In the genomic region with DNA sequence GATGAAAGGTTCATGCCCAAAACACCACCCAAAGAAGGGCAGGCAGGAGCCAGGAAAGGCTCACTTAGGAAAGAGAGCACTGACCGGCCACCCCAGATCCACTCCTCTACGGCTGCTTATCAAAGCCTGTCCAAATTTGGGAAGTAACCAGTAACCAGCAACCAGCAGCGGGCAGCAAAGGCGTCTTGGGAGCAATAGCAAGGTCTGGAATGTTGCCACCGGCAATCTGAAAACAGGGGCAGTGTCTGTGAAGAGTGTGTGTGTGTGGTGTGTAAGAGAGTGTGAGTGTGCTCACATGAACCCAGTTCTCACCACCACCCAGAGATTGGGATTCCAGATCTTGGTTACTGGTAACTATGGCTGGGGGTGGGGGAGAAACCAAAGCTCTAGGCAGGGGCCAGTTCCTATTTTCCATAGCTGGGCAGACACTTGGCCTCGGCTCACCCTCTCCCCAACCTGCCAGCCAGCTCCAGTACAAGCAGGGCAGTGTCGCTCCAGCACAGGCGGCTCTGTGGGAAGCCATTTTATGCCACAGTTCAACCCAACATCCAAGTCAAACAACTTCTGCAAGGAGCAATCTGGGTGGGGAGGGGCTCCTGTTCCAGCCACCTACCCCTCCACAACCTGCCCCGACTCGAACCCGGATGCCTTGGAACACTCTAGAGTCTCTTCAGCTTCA, we compare ENCODE assay signal across 11 mouse cellular contexts. TPM values are rescaled to one million over a fixed set of nuclear protein-coding genes. Genes with fewer than 3 reads are reported as not detected.
A peak's percentile ranks its signal among the peaks of the same experiment; 100 is the strongest.
DNase-seq lines count a peak whose midpoint lies in the region; ATAC-seq and TF ChIP-seq lines count a peak whose summit lies in the region.
"Had no signal": no experiment of that assay in that cellular context is flagged by ENCODE, and none has a peak within 500 bp of the region (broad histone marks: within the 10 kb centered on the region; RNA-seq: fewer than 3 reads in every experiment).

No protein-coding gene starts in this region.

- TF ChIP-seq POLR2A in testis, adult 2 months (IDR thresholded peaks at IDR 0.05; ENCODE audit: control insufficient read depth, low read depth, low read length) = no peak

- H3K27me3 ChIP-seq in hindbrain, embryonic 16.5 days (replicated peaks; ENCODE audit: control insufficient read depth, insufficient read depth, low read length) = no peaks in the 10 kb centered on the region; the same call in none of the 2 replicates
- H3K27me3 ChIP-seq in hindbrain, embryonic 13.5 days = peaks cover 27% of the 10 kb centered on the region
- H3K27me3 ChIP-seq in testis, adult 2 months (ENCODE audit: control insufficient read depth, insufficient read depth, low read length) = peaks cover 11% of the 10 kb centered on the region
- H3K27me3 ChIP-seq: Patski had no signal

- no peak for TF ChIP-seq CTCF in testis, adult 2 months (IDR thresholded peaks at IDR 0.05; ENCODE audit: control insufficient read depth, insufficient read depth, insufficient replicate concordance, low read depth, low read length)

- WGBS in hindbrain, embryonic 16.5 days = 79% methylated on average over 11 of the region's 11 CpGs
- WGBS in hindbrain, embryonic 13.5 days = 80% methylated on average over 11 of the region's 11 CpGs

- H3K4me3 ChIP-seq in hindbrain, embryonic 16.5 days (ENCODE audit: low read length) = no peak overlapping the region
- no peak overlapping the region for H3K4me3 ChIP-seq in hindbrain, embryonic 13.5 days
- H3K4me3 ChIP-seq in testis, adult 2 months (ENCODE audit: control insufficient read depth, low read depth, low read length) = peak overlapping the region; percentile 19
- H3K4me3 ChIP-seq: heart, embryonic 15.5 days; liver, embryonic 15.5 days had no signal

- no peaks in the 10 kb centered on the region for H3K9me3 ChIP-seq in hindbrain, embryonic 16.5 days (ENCODE audit: control insufficient read depth, low read length)
- no peaks in the 10 kb centered on the region for H3K9me3 ChIP-seq in hindbrain, embryonic 13.5 days
- H3K9me3 ChIP-seq: heart, embryonic 15.5 days; liver, embryonic 15.5 days had no signal

- DNase-seq in testis, postnatal 14 days (ENCODE audit: low spot score) = no peak
- DNase-seq in kidney, postnatal 10 days = peak; percentile 59
- no peak for DNase-seq in embryo, embryonic 11 days
- DNase-seq in urinary bladder, adult 2 months (ENCODE audit: low spot score) = no peak
- no peak for DNase-seq in thymus, postnatal 10 days (ENCODE audit: low spot score in 2 of 2)

- H3K27ac ChIP-seq in hindbrain, embryonic 16.5 days (ENCODE audit: low read depth, low read length) = peak overlapping the region; percentile 62
- no peak overlapping the region for H3K27ac ChIP-seq in hindbrain, embryonic 13.5 days
- peak overlapping the region; percentile 6; the same call in 1 of the 2 replicates for H3K27ac ChIP-seq in testis, adult 2 months (ENCODE audit: control insufficient read depth, insufficient read depth, low read depth, low read length)
- H3K27ac ChIP-seq: heart, embryonic 15.5 days; liver, embryonic 15.5 days had no signal

- no peaks in the 10 kb centered on the region for H3K36me3 ChIP-seq in hindbrain, embryonic 16.5 days (ENCODE audit: control insufficient read depth, insufficient read depth, low read length)
- H3K36me3 ChIP-seq in hindbrain, embryonic 13.5 days = no peaks in the 10 kb centered on the region
- H3K36me3 ChIP-seq in testis, adult 2 months (ENCODE audit: control insufficient read depth, insufficient read depth, low read length) = no peaks in the 10 kb centered on the region
- H3K36me3 ChIP-seq: heart, embryonic 15.5 days; liver, embryonic 15.5 days had no signal

- H3K4me2 ChIP-seq in hindbrain, embryonic 16.5 days (ENCODE audit: low read length) = no peak overlapping the region; the same call in 1 of the 2 replicates
- no peak overlapping the region for H3K4me2 ChIP-seq in hindbrain, embryonic 13.5 days
- H3K4me2 ChIP-seq: heart, embryonic 15.5 days; liver, embryonic 15.5 days had no signal

- ATAC-seq in hindbrain, embryonic 16.5 days = peak; percentile 53
- ATAC-seq in hindbrain, embryonic 13.5 days (ENCODE audit: low FRiP score) = no peak
- ATAC-seq: Patski had no signal

- H3K9ac ChIP-seq in hindbrain, embryonic 16.5 days (ENCODE audit: low read depth, low read length) = no peak overlapping the region
- no peak overlapping the region for H3K9ac ChIP-seq in hindbrain, embryonic 13.5 days
- H3K9ac ChIP-seq: heart, embryonic 15.5 days; liver, embryonic 15.5 days had no signal

- H3K4me1 ChIP-seq in hindbrain, embryonic 16.5 days (ENCODE audit: control insufficient read depth, insufficient read depth, low read depth, low read length) = peaks cover 5% of the 10 kb centered on the region
- peaks cover 24% of the 10 kb centered on the region for H3K4me1 ChIP-seq in hindbrain, embryonic 13.5 days (replicated peaks)
- H3K4me1 ChIP-seq in testis, adult 2 months (ENCODE audit: control insufficient read depth, insufficient read depth, low read length) = peaks cover 8% of the 10 kb centered on the region

RNA-seq across cellular contexts. Expression of gene Cd9, which starts 4.6 kb away (rescaled TPM):
- 127 and 137 TPM in 2 replicates for polyA plus RNA-seq in hindbrain, embryonic 16.5 days (2015; fragmentation: Nextera tagmentation; extraction: Ambion mirVana)
- polyA plus RNA-seq in hindbrain, embryonic 13.5 days (2015; fragmentation: Nextera tagmentation; extraction: Ambion mirVana) = 57.8 and 63.4 TPM in 2 replicates
- polyA plus RNA-seq in testis, adult 2 months (2012; rRNA removed) = 8.6 and 12.4 TPM in 2 replicates
- polyA plus RNA-seq in urinary bladder, adult 2 months (2012; rRNA removed) = 683 and 894 TPM in 2 replicates

RNA-seq across cellular contexts. Expression of gene Vwf, which starts 56.6 kb away (rescaled TPM):
- 9.7 and 12.9 TPM in 2 replicates for polyA plus RNA-seq in hindbrain, embryonic 16.5 days (2015; fragmentation: Nextera tagmentation; extraction: Ambion mirVana)
- 8.0 and 11.3 TPM in 2 replicates for polyA plus RNA-seq in hindbrain, embryonic 13.5 days (2015; fragmentation: Nextera tagmentation; extraction: Ambion mirVana)
- 15.4 and 16.5 TPM in 2 replicates for polyA plus RNA-seq in testis, adult 2 months (2012; rRNA removed)
- 37.8 and 57.5 TPM in 2 replicates for polyA plus RNA-seq in urinary bladder, adult 2 months (2012; rRNA removed)
